Mouse (Mus musculus) heart, adult 11 months (tissue): ENCODE results near the gene Rbp4.

Experiments
- DNase-seq: peaks from one replicate; pipeline ENCODE4 v3.0.0; 2022

Gene Rbp4

DNA sequence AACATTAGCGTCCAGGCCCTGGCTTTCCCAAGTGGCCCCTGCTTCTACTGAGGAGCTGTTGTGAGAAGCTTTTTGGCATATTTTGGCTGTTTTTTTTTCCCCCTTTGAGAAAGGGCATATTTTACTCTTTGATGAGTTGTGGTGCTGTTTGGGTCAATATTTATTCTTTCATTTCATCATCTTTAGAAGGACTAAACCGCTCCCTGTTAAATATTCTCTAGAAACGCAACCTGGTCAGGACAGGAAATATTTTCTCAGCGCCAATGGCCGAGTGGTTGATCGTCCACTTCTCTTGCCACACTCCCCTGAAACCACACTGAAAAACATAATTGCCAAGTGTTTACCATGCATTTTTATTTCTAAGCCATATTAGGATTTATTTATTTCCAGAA, at the start of gene Rbp4:
Gene Rbp4, minus strand, starts transcription at position 63 of the 392 bp plus-strand sequence.
- no peak for DNase-seq

DNA sequence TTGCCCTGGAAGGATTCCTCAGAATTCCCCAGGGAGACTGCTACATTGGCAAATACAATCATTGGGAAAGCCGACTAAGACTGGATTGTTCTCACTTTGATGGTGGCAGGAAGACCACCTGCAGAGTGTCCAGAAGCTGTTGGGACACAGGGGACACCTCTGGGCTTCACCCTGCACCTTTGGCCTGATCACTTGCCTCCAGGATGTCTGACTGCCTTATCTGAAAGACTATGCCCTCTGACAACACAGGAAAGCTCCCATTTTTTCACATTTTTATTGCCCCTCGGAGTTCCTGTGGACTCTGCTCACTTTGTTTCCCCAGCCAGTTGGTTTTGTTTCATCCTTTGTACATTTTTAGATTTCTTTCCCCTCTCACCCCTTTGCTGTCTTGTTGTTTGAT, 39.6 kb upstream of the Rbp4 start:
- no peak for DNase-seq

DNA sequence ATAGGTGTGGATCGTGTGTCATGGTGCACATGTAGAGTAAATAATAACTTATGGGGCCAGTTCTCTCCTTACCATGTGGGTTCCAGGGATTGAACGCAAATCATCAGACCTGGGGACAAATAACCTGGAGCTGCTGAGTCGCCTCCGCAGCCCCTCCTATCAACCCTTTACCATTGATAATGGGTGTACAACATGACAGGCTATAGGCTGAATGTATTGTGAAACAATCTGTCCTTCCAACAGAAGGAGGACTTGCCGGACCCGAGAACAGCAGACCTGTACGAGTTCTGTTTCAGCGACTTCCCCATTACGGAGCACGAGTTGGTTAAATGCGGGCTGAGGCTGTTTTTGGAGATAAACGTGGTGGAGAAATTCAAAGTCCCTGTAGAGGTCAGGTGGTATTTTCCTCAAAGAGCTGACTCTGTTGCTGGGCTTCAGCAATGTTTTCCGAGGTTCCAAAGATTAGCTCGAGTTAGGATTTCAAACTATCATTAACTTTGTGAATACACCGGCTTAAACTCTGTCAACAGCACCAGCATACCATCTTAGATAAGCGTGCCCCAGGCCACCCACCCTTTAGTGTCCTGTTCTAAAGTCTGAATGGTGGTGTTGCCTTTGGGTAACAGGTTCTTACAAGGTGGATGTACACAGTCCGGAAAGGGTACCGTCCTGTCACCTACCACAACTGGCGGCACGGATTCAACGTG, 36.7 kb upstream of the Rbp4 start:
- DNase-seq, result no peak

- DNase-seq, result no peak
Measured at GRCm38 (mm10) chr19:38156243-38156642, 31.2 kb upstream of the Rbp4 start.

- DNase-seq, result no peak
Measured at GRCm38 (mm10) chr19:38143540-38144271, 18.6 kb upstream of the Rbp4 start.

- DNase-seq, result peak; percentile 79
Measured at GRCm38 (mm10) chr19:38134806-38135205, 9.7 kb upstream of the Rbp4 start.

DNA sequence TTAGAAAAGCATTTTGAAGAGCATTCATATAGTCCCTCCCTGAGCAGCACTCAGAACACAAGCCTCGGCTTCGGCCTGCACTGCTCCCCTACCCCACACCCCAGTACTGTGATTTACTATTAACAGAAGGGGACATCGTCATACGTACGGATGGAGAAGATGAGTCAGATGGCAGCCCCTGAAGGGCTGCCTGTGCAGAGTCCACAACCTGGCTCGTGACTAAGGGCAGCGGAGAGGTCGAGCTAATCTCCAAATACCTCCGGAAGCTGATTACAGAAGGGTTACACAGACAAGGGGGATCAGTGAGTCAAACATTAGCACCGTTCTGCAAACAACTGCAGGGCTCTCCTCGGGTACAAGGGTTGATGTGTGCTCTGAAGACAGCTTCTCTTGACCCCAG, 8.9 kb upstream of the Rbp4 start:
- DNase-seq, result peak; percentile 66

- no peak for DNase-seq
Measured at GRCm38 (mm10) chr19:38132481-38132880, 7.4 kb upstream of the Rbp4 start, which contains the start of gene Pde6c. TSS of gene Pde6c (plus strand) at chr19:38132781.

- peak; percentile 79 for DNase-seq
Measured at GRCm38 (mm10) chr19:38126656-38127055, 1.6 kb upstream of the Rbp4 start.

DNA sequence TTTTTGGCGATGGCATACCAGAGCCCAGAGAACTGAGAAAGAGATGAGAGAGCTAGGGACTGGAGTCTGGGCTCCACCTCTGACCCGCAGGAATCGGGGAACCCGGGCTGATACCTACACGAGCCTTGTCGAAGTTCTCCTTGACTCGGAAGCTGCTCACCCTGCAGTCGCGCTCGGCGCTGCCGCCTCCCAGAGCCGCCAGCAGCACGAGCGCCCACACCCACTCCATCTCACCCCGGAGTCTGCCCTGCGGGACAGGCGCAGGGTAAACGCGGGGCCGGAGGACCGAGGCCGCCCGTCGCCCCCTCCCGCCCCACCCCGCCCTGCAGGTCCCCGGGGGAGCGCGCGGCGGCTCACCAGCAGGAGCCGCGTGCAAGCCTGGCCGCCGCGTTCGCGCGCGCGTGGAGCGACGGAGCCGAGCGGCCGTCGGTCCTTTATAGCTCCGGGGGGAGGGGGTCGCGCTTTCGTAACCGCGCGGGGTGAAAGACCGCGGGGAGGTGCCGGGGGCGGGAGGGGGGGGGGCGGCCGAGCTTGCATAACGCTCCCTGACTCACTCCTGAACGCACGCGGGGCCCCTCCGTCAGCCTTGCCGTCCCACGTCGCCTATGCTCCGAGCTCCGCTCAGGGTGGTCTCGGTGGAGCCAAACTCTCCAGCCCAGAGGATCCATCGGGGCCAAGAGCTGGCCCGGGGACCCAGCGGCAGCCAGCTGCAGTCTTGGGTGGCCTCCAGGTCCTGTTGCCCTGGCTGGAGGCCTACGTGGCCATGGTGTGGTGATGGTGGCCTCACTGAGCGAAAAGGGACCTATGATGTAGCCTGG, 471 bp downstream of the Rbp4 start:
- DNase-seq, result peak; percentile 95

- DNase-seq, result peak; percentile 85
Measured at GRCm38 (mm10) chr19:38123921-38124320, 1.2 kb downstream of the Rbp4 start.

DNA sequence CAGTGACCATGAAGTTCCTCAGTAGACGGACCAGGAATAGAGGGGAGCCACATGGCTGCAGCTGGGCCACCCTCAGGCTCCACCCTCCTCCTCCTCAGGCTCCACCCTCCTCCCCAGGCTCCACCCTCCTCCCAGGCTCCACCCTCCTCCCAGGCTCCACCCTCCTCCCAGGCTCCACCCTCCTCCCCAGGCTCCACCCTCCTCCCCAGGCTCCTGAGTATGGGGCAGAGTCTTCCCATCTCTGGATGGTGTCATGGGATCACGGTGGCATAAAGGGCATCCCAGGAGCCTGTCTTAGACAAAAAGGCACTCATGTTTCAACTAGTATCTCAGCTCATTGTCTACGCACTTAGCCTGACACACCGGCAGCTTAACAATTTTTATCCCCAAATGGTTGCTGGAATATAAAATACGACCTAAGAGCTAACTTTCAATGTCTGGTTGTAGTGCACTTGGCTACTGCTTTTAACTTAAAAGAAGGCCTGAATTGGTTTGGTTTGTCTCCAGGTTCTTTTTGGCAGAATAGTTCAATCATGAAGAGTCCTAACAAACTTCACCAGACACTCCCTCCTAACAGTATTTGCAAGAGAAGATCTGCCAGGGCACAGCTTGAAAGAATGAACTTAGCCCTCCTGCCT, 4.8 kb downstream of the Rbp4 start:
- no peak for DNase-seq

DNA sequence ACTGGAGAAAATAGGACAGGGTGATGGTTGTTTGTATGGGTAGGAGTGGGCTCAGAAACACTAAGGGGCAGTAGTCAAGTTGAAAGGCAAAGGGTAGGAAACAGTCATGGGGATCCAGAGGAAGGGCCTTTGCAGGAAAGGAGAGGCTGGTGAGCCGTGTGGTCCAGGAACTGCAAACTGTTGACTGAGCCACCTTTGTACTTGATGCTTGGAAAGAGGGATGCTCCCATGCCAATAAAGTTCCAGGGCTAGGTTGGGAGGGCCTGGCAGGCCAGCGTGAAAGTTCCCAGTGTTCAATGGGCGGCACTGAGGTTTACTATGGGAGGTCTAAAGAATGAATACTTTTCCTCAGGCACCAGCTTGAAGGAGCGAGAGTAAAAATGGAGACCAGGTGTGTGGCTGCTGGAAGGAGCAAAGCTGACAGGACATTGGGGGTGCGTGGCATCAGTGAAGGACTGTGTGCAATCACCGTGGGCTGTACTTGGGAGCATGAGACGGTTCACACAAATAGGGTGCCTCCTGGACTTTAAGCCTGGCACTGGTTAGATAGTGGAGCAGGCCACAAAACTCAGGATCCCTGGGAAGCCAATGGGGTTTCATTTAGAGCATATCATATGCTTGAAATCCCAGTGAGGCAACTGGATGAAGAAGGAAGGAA, 10.1 kb downstream of the Rbp4 start:
- DNase-seq, result no peak

GRCm38 (mm10) chr19:38112575-38112974, 12.5 kb downstream of the Rbp4 start:
- DNase-seq, result no peak

GRCm38 (mm10) chr19:38111056-38111455, 14.0 kb downstream of the Rbp4 start:
- DNase-seq, result no peak

DNA sequence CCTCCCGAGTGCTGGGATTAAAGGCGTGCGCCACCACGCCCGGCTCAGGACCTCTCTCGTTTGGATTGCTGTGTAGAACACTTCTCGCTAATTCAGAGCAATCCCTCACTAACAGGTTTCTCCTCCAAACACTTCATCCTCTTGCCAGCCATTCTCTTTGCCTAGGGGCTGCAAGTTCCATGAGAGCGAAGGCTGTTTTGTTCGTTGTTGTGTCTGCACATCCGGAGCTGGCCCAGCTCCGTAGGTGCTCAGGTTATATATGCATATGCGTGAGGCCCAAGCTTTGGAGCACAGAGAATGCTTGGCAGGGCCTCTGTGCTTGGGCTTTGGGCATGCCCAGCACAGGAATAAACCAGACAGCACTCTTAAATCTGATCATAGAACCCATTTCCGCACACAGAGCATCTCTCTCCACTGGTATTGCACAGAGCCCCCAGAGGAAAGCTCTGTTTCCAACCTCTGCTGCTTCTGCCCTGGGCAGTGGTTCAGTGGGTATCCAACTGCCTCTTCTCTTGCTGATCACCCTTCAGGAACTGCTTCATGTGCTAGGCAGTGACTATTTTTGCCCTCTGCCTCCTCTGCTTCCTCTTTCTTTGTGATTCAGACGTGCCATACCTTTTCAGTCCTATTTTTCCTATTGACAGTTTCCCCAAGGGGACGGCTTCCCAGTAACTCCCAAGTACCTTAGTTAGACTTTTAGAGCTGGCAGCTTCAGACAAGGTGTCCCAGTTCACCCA, 15.4 kb downstream of the Rbp4 start:
- no peak for DNase-seq

GRCm38 (mm10) chr19:38107871-38108270, 17.2 kb downstream of the Rbp4 start:
- no peak for DNase-seq

DNA sequence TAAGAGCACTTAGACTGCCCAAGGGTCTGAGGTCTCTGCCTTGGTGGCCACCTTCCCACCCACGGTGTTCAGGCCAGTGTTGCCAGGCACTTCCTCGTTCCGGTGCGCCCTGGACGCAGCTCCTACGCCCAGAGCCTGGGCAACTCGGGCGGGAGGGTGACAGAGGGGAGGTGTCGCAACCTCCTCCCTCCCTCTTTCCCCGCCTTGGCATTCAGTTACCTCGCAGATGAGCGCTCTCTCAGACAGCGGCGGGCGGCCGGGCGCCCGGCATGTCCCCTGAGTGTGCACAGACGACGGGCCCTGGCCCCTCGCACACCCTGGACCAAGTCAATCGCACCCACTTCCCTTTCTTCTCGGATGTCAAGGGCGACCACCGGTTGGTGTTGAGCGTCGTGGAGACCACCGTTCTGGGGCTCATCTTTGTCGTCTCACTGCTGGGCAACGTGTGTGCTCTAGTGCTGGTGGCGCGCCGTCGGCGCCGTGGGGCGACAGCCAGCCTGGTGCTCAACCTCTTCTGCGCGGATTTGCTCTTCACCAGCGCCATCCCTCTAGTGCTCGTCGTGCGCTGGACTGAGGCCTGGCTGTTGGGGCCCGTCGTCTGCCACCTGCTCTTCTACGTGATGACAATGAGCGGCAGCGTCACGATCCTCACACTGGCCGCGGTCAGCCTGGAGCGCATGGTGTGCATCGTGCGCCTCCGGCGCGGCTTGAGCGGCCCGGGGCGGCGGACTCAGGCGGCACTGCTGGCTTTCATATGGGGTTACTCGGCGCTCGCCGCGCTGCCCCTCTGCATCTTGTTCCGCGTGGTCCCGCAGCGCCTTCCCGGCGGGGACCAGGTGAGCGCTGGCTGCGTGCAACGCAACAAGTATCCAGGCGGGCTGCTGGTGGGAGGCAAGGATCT, 28.0 kb downstream of the Rbp4 start, which contains the start of gene Ffar4:
Gene Ffar4, plus strand, starts transcription at position 214 of the 901 bp plus-strand sequence.
- no peak for DNase-seq

GRCm38 (mm10) chr19:38096231-38096630, 28.9 kb downstream of the Rbp4 start:
- no peak for DNase-seq

GRCm38 (mm10) chr19:38091512-38091985, 33.5 kb downstream of the Rbp4 start:
- no peak for DNase-seq
